Mouse (Mus musculus): Measurements from ENCODE around the gene Fchsd2. TPM values are rescaled to one million over a fixed set of nuclear protein-coding genes. Genes with fewer than 3 reads are reported as not detected.
A peak's percentile ranks its signal among the peaks of the same experiment; 100 is the strongest.

The Fchsd2 gene
- polyA plus RNA-seq, 1 experiment from 2014 or later: 17.3 TPM

- Histone ChIP-seq H3K36me3 (no peaks in the 10 kb centered on the region), H3K4me1 (peaks cover 15% of the 10 kb centered on the region; the same call in 1 of the 2 replicates), H3K9me3 (no peaks in the 10 kb centered on the region), H3K27me3 (ENCODE audit: insufficient read depth, poor library complexity, severe bottlenecking) (peaks cover 7% of the 10 kb centered on the region; the same call in 1 of the 2 replicates), H3K4me3 (no peak overlapping the region), H3K27ac (no peak overlapping the region)
- DNase-seq (ENCODE audit: low spot score): no peak
- 80% methylated on average over 10 of the region's 10 CpGs for WGBS
Measured at GRCm38 (mm10) chr7:101063523-101063922, 29.1 kb upstream of the Fchsd2 start.

GRCm38 (mm10) chr7:101064697-101065688 is 27.7 kb upstream of the Fchsd2 start:
- peaks cover 7% of the 10 kb centered on the region; the same call in 1 of the 2 replicates for H3K27me3 ChIP-seq (ENCODE audit: insufficient read depth, poor library complexity, severe bottlenecking)
- peaks cover 25% of the 10 kb centered on the region for H3K4me1 ChIP-seq
- H3K36me3 ChIP-seq: no peaks in the 10 kb centered on the region
- 85% methylated on average over 7 of the region's 7 CpGs for WGBS
- DNase-seq (ENCODE audit: low spot score): no peak
- no peak overlapping the region for H3K4me3 ChIP-seq
- no peak overlapping the region for H3K27ac ChIP-seq
- no peaks in the 10 kb centered on the region for H3K9me3 ChIP-seq

- Histone ChIP-seq H3K4me1 (peaks cover 35% of the 10 kb centered on the region), H3K4me3 (no peak overlapping the region), H3K27me3 (ENCODE audit: insufficient read depth, poor library complexity, severe bottlenecking) (peaks cover 7% of the 10 kb centered on the region; the same call in 1 of the 2 replicates), H3K27ac (no peak overlapping the region), H3K36me3 (no peaks in the 10 kb centered on the region), H3K9me3 (no peaks in the 10 kb centered on the region)
- 79% methylated on average over 5 of the region's 5 CpGs for WGBS
- DNase-seq (ENCODE audit: low spot score): no peak
Measured at GRCm38 (mm10) chr7:101066009-101066408, 26.7 kb upstream of the Fchsd2 start.

- no peak for DNase-seq (ENCODE audit: low spot score)
- peaks cover 7% of the 10 kb centered on the region; the same call in 1 of the 2 replicates for H3K27me3 ChIP-seq (ENCODE audit: insufficient read depth, poor library complexity, severe bottlenecking)
- WGBS: 74% methylated on average over 3 of the region's 3 CpGs
- no peak overlapping the region for H3K27ac ChIP-seq
- no peaks in the 10 kb centered on the region for H3K9me3 ChIP-seq
- no peaks in the 10 kb centered on the region for H3K36me3 ChIP-seq
- H3K4me1 ChIP-seq: peaks cover 35% of the 10 kb centered on the region
- no peak overlapping the region for H3K4me3 ChIP-seq
Measured at GRCm38 (mm10) chr7:101066650-101067346, 25.9 kb upstream of the Fchsd2 start.

- WGBS: 69% methylated on average over 2 of the region's 2 CpGs
- Histone ChIP-seq H3K4me1 (peaks cover 40% of the 10 kb centered on the region), H3K4me3 (no peak overlapping the region), H3K36me3 (no peaks in the 10 kb centered on the region), H3K9me3 (no peaks in the 10 kb centered on the region), H3K27ac (no peak overlapping the region), H3K27me3 (ENCODE audit: insufficient read depth, poor library complexity, severe bottlenecking) (peaks cover under 1% of the 10 kb centered on the region; the same call in 1 of the 2 replicates)
- no peak for DNase-seq (ENCODE audit: low spot score)
Measured at GRCm38 (mm10) chr7:101067521-101067920, 25.1 kb upstream of the Fchsd2 start.

- no peaks in the 10 kb centered on the region for H3K27me3 ChIP-seq (ENCODE audit: insufficient read depth, poor library complexity, severe bottlenecking)
- 71% methylated on average over 6 of the region's 6 CpGs for WGBS
- H3K36me3 ChIP-seq: no peaks in the 10 kb centered on the region
- H3K4me1 ChIP-seq: peaks cover 44% of the 10 kb centered on the region
- H3K27ac ChIP-seq: peak overlapping the region; percentile 68
- no peak overlapping the region for H3K4me3 ChIP-seq
- no peaks in the 10 kb centered on the region for H3K9me3 ChIP-seq
- no peak for DNase-seq (ENCODE audit: low spot score)
Measured at GRCm38 (mm10) chr7:101069271-101069670, 23.4 kb upstream of the Fchsd2 start.

- peak overlapping the region; percentile 36; the same call in 1 of the 2 replicates for H3K27ac ChIP-seq
- WGBS: 17% methylated on average over 4 of the region's 4 CpGs
- DNase-seq (ENCODE audit: low spot score): no peak
Measured at GRCm38 (mm10) chr7:101070406-101070805, 22.3 kb upstream of the Fchsd2 start.

GRCm38 (mm10) chr7:101071020-101071419 is 21.6 kb upstream of the Fchsd2 start:
- no peak for DNase-seq (ENCODE audit: low spot score)
- 39% methylated on average over 6 of the region's 6 CpGs for WGBS
- H3K27ac ChIP-seq: peak overlapping the region; percentile 49; the same call in 1 of the 2 replicates

More at GRCm38 (mm10) chr7:101070406-101070805, 22.3 kb upstream of the Fchsd2 start:
- no peaks in the 10 kb centered on the region for H3K9me3 ChIP-seq
- peaks cover 55% of the 10 kb centered on the region for H3K4me1 ChIP-seq
- H3K36me3 ChIP-seq: no peaks in the 10 kb centered on the region
- no peaks in the 10 kb centered on the region for H3K27me3 ChIP-seq (ENCODE audit: insufficient read depth, poor library complexity, severe bottlenecking)
- no peak overlapping the region for H3K4me3 ChIP-seq

GRCm38 (mm10) chr7:101072123-101072740 is 20.4 kb upstream of the Fchsd2 start:
- no peaks in the 10 kb centered on the region for H3K36me3 ChIP-seq
- 61% methylated on average over 12 of the region's 12 CpGs for WGBS
- H3K4me3 ChIP-seq: no peak overlapping the region
- no peak overlapping the region for H3K27ac ChIP-seq
- no peaks in the 10 kb centered on the region for H3K27me3 ChIP-seq (ENCODE audit: insufficient read depth, poor library complexity, severe bottlenecking)
- no peaks in the 10 kb centered on the region for H3K9me3 ChIP-seq
- no peak for DNase-seq (ENCODE audit: low spot score)
- H3K4me1 ChIP-seq: peaks cover 53% of the 10 kb centered on the region

More at GRCm38 (mm10) chr7:101071020-101071419, 21.6 kb upstream of the Fchsd2 start:
- Histone ChIP-seq H3K36me3 (no peaks in the 10 kb centered on the region), H3K27me3 (ENCODE audit: insufficient read depth, poor library complexity, severe bottlenecking) (no peaks in the 10 kb centered on the region), H3K4me3 (no peak overlapping the region), H3K9me3 (no peaks in the 10 kb centered on the region), H3K4me1 (peaks cover 55% of the 10 kb centered on the region)

- DNase-seq (ENCODE audit: low spot score): no peak
- no peaks in the 10 kb centered on the region for H3K9me3 ChIP-seq
- no peaks in the 10 kb centered on the region for H3K36me3 ChIP-seq
- 49% methylated on average over 8 of the region's 8 CpGs for WGBS
- H3K27ac ChIP-seq: peak overlapping the region; percentile 49; the same call in 1 of the 2 replicates
- no peaks in the 10 kb centered on the region for H3K27me3 ChIP-seq (ENCODE audit: insufficient read depth, poor library complexity, severe bottlenecking)
- no peak overlapping the region for H3K4me3 ChIP-seq
- H3K4me1 ChIP-seq: peaks cover 45% of the 10 kb centered on the region
Measured at GRCm38 (mm10) chr7:101074170-101074767, 18.4 kb upstream of the Fchsd2 start.

GRCm38 (mm10) chr7:101083562-101084166 is 9.0 kb upstream of the Fchsd2 start:
- no peak for DNase-seq (ENCODE audit: low spot score)
- Histone ChIP-seq H3K9me3 (no peaks in the 10 kb centered on the region), H3K4me1 (peaks cover 40% of the 10 kb centered on the region), H3K4me3 (no peak overlapping the region), H3K27me3 (ENCODE audit: insufficient read depth, poor library complexity, severe bottlenecking) (no peaks in the 10 kb centered on the region), H3K36me3 (no peaks in the 10 kb centered on the region), H3K27ac (no peak overlapping the region)
- 65% methylated on average over 9 of the region's 9 CpGs for WGBS

Data from heart, embryonic 10.5 days (tissue).